Mouse (Mus musculus) G1E (cell line): Measurements from ENCODE around the gene Dcaf8.

ENCODE experiments used
- CTCF ChIP-seq: IDR thresholded peaks from 2 replicates; pipeline ENCODE4 v1.5.1; 2012; ENCODE audit warnings: low read depth, low read length, inconsistent platforms, mixed read lengths
- GATA1 ChIP-seq: IDR thresholded peaks from 2 replicates; pipeline ENCODE4 v1.6.1; 2012; ENCODE audit warnings: borderline replicate concordance, low read length, inconsistent platforms, mixed read lengths
- GATA2 ChIP-seq: IDR thresholded peaks from 2 replicates; pipeline ENCODE4 v1.6.1; 2012; ENCODE audit warnings: low read depth, low read length, inconsistent platforms, borderline replicate concordance
- POLR2AphosphoS5 ChIP-seq: IDR thresholded peaks from 2 replicates; pipeline ENCODE4 v1.6.1; 2012; ENCODE audit warnings: low read depth, low read length, inconsistent platforms; ENCODE audit not compliant: insufficient replicate concordance
- TAL1 ChIP-seq: conservative IDR thresholded peaks from 2 replicates; pipeline ENCODE4 v1.6.1; 2012; ENCODE audit warnings: low read depth, low read length, inconsistent platforms, mixed read lengths

- TF ChIP-seq CTCF (no peak), TAL1 (no peak), GATA1 (no peak), POLR2AphosphoS5 (no peak), GATA2 (no peak)
These were observed 7.7 kb upstream of the Dcaf8 start for GRCm38 (mm10) chr1:172140160-172140559.
